Mouse (Mus musculus) hindbrain, embryonic 13.5 days (tissue): ENCODE data around the gene Lrrc10. TPM values are rescaled to one million over a fixed set of nuclear protein-coding genes. Genes with fewer than 3 reads are reported as not detected.

Source experiments
- ATAC-seq: fragments of 200-750 bp; cut with Nextera tagmentation; 2 replicates; pipeline ENCODE4 v1.8.0; 2017; ENCODE audit warnings: moderate TSS enrichment; ENCODE audit not compliant: low FRiP score
- H3K27ac ChIP-seq: fragments of 300-500 bp; sonication (generic); 2 replicates; pipeline ENCODE4 v1.5.1; 2015; ENCODE audit warnings: inconsistent platforms, mild to moderate bottlenecking, moderate library complexity
- H3K27me3 ChIP-seq: fragments of 300-500 bp; sonication (generic); 2 replicates; pipeline ENCODE4 v1.6.1; 2015; ENCODE audit warnings: mild to moderate bottlenecking, inconsistent platforms
- H3K36me3 ChIP-seq: fragments of 300-500 bp; sonication (generic); 2 replicates; pipeline ENCODE4 v1.6.1; 2015; ENCODE audit warnings: mild to moderate bottlenecking, inconsistent platforms
- H3K4me1 ChIP-seq: fragments of 300-500 bp; sonication (generic); replicated peaks from 2 replicates; pipeline ENCODE4 v1.6.1; 2015; ENCODE audit warnings: inconsistent platforms
- H3K4me2 ChIP-seq: fragments of 300-500 bp; sonication (generic); 2 replicates; pipeline ENCODE4 v1.6.1; 2015; ENCODE audit warnings: inconsistent platforms, mild to moderate bottlenecking, moderate library complexity
- H3K4me3 ChIP-seq: fragments of 300-500 bp; sonication (generic); 2 replicates; pipeline ENCODE4 v1.5.1; 2015; ENCODE audit warnings: mild to moderate bottlenecking, inconsistent platforms
- H3K9ac ChIP-seq: fragments of 300-500 bp; sonication (generic); 2 replicates; pipeline ENCODE4 v1.6.1; 2015; ENCODE audit warnings: mild to moderate bottlenecking, inconsistent platforms
- H3K9me3 ChIP-seq: fragments of 300-500 bp; sonication (generic); 2 replicates; pipeline ENCODE4 v1.6.1; 2016; ENCODE audit warnings: inconsistent platforms
- WGBS: fragments of 180-500 bp; shearing (Covaris S2); methylation state at CpG from one replicate; pipeline ENCODE4 v1.1.7; 2015; 5-methylcytosine and 5-hydroxymethylcytosine counted together
- polyA plus RNA-seq: library from polyadenylated mRNA; unstranded; fragments of >200 nt; fragmentation: Nextera tagmentation; extraction: Ambion mirVana; gene quantifications from 2 replicates; pipeline ENCODE4 v1.2.1, GENCODE M21; 2015

Gene Lrrc10
- polyA plus RNA-seq, 1 experiment from 2014 or later: not detected

GRCm38 (mm10) chr10:117055668-117056067 lies 10.5 kb downstream of the Lrrc10 start:
- H3K36me3 ChIP-seq: peaks cover 98% of the 10 kb centered on the region
- peaks cover 16% of the 10 kb centered on the region for H3K4me1 ChIP-seq
- H3K9me3 ChIP-seq: no peaks in the 10 kb centered on the region
- 95% methylated on average over 4 of the region's 4 CpGs for WGBS
- no peaks in the 10 kb centered on the region for H3K27me3 ChIP-seq
- no peak overlapping the region for H3K27ac ChIP-seq
- ATAC-seq: no peak
- H3K4me2 ChIP-seq: no peak overlapping the region
- no peak overlapping the region for H3K9ac ChIP-seq
- no peak overlapping the region for H3K4me3 ChIP-seq

GRCm38 (mm10) chr10:117062894-117063253 lies 17.7 kb downstream of the Lrrc10 start:
- peak overlapping the region; percentile 94 for H3K4me3 ChIP-seq
- peaks cover 22% of the 10 kb centered on the region for H3K4me1 ChIP-seq
- H3K27me3 ChIP-seq: no peaks in the 10 kb centered on the region
- ATAC-seq: peak; percentile 1; the same call in 1 of the 2 replicates
- H3K36me3 ChIP-seq: peaks cover 42% of the 10 kb centered on the region
- peak overlapping the region; percentile 72 for H3K4me2 ChIP-seq
- 4% methylated on average over 15 of the region's 15 CpGs for WGBS
- H3K9me3 ChIP-seq: no peaks in the 10 kb centered on the region
- peak overlapping the region; percentile 87 for H3K9ac ChIP-seq
- H3K27ac ChIP-seq: peak overlapping the region; percentile 91

GRCm38 (mm10) chr10:117063254-117064021 lies 18.3 kb downstream of the Lrrc10 start, which contains the start of gene Cct2:
TSS of gene Cct2 (minus strand) at chr10:117063814.
- under 1% methylated on average over 68 of the region's 68 CpGs for WGBS
- peak within 1 kb of the TSS; percentile 94 for H3K4me3 ChIP-seq
- H3K4me1 ChIP-seq: peaks cover 22% of the 10 kb centered on the region
- H3K4me2 ChIP-seq: peak within 1 kb of the TSS; percentile 72
- peak within 1 kb of the TSS; percentile 91 for H3K27ac ChIP-seq
- H3K9me3 ChIP-seq: no peaks in the 10 kb centered on the region
- H3K9ac ChIP-seq: peak within 1 kb of the TSS; percentile 87
- peak; percentile 95 for ATAC-seq
- H3K27me3 ChIP-seq: no peaks in the 10 kb centered on the region
- peaks cover 37% of the 10 kb centered on the region for H3K36me3 ChIP-seq

- peak; percentile 62 for ATAC-seq
- 9% methylated on average over 7 of the region's 7 CpGs for WGBS
These were observed 18.9 kb downstream of the Lrrc10 start for GRCm38 (mm10) chr10:117064076-117064475.

GRCm38 (mm10) chr10:117069109-117069508 lies 24.0 kb downstream of the Lrrc10 start:
- Histone ChIP-seq H3K9me3 (no peaks in the 10 kb centered on the region), H3K36me3 (peaks cover 34% of the 10 kb centered on the region), H3K9ac (no peak overlapping the region), H3K4me3 (no peak overlapping the region), H3K27ac (no peak overlapping the region), H3K4me2 (no peak overlapping the region), H3K27me3 (no peaks in the 10 kb centered on the region), H3K4me1 (no peaks in the 10 kb centered on the region)
- no peak for ATAC-seq
- WGBS: over 99% methylated on average over 3 of the region's 3 CpGs

More at GRCm38 (mm10) chr10:117064076-117064475, 18.9 kb downstream of the Lrrc10 start:
- Histone ChIP-seq H3K27ac (peak overlapping the region; percentile 86), H3K9me3 (no peaks in the 10 kb centered on the region), H3K4me1 (peaks cover 16% of the 10 kb centered on the region), H3K36me3 (peaks cover 31% of the 10 kb centered on the region), H3K4me3 (peak overlapping the region; percentile 94), H3K27me3 (no peaks in the 10 kb centered on the region), H3K4me2 (peak overlapping the region; percentile 72), H3K9ac (peak overlapping the region; percentile 58; the same call in 1 of the 2 replicates)

GRCm38 (mm10) chr10:117072191-117072888 lies 27.2 kb downstream of the Lrrc10 start:
- WGBS: 94% methylated on average over 18 of the region's 18 CpGs

GRCm38 (mm10) chr10:117073176-117073575 lies 28.0 kb downstream of the Lrrc10 start:
- Histone ChIP-seq H3K4me3 (no peak overlapping the region), H3K9me3 (no peaks in the 10 kb centered on the region), H3K9ac (no peak overlapping the region), H3K4me1 (no peaks in the 10 kb centered on the region), H3K4me2 (no peak overlapping the region), H3K27ac (no peak overlapping the region), H3K27me3 (no peaks in the 10 kb centered on the region), H3K36me3 (peaks cover 61% of the 10 kb centered on the region)
- 83% methylated on average over 7 of the region's 7 CpGs for WGBS
- no peak for ATAC-seq

More at GRCm38 (mm10) chr10:117072191-117072888, 27.2 kb downstream of the Lrrc10 start:
- peaks cover 56% of the 10 kb centered on the region for H3K36me3 ChIP-seq
- no peaks in the 10 kb centered on the region for H3K27me3 ChIP-seq
- no peak overlapping the region for H3K9ac ChIP-seq
- no peak overlapping the region for H3K4me3 ChIP-seq
- H3K4me1 ChIP-seq: no peaks in the 10 kb centered on the region
- H3K4me2 ChIP-seq: no peak overlapping the region
- ATAC-seq: no peak
- no peaks in the 10 kb centered on the region for H3K9me3 ChIP-seq
- no peak overlapping the region for H3K27ac ChIP-seq

- whole genome bisulfite sequencing: 73% methylated on average over 6 of the region's 6 CpGs
- peaks cover 63% of the 10 kb centered on the region for H3K36me3 ChIP-seq
- 0 out of 2 replicates have a peak, but pooled peaks have one; percentile 21 for ATAC-seq
- no peaks in the 10 kb centered on the region for H3K27me3 ChIP-seq
- no peaks in the 10 kb centered on the region for H3K4me1 ChIP-seq
- no peak overlapping the region for H3K4me2 ChIP-seq
- H3K9me3 ChIP-seq: no peaks in the 10 kb centered on the region
- no peak overlapping the region for H3K9ac ChIP-seq
- no peak overlapping the region for H3K4me3 ChIP-seq
- H3K27ac ChIP-seq: no peak overlapping the region
These were observed 33.1 kb downstream of the Lrrc10 start for GRCm38 (mm10) chr10:117078284-117078683.

- H3K9me3 ChIP-seq: no peaks in the 10 kb centered on the region
- H3K4me3 ChIP-seq: no peak overlapping the region
- H3K27ac ChIP-seq: no peak overlapping the region
- H3K4me1 ChIP-seq: no peaks in the 10 kb centered on the region
- no peak overlapping the region for H3K4me2 ChIP-seq
- WGBS: 83% methylated on average over 4 of the region's 4 CpGs
- ATAC-seq: no peak
- no peaks in the 10 kb centered on the region for H3K27me3 ChIP-seq
- H3K9ac ChIP-seq: no peak overlapping the region
- H3K36me3 ChIP-seq: peaks cover 53% of the 10 kb centered on the region
These were observed 36.2 kb downstream of the Lrrc10 start for GRCm38 (mm10) chr10:117081326-117081725.

- Histone ChIP-seq H3K4me2 (no peak overlapping the region), H3K4me3 (no peak overlapping the region), H3K4me1 (no peaks in the 10 kb centered on the region), H3K9ac (no peak overlapping the region), H3K36me3 (peaks cover 47% of the 10 kb centered on the region), H3K27me3 (no peaks in the 10 kb centered on the region), H3K27ac (no peak overlapping the region), H3K9me3 (no peaks in the 10 kb centered on the region)
- no peak for ATAC-seq
- 84% methylated on average over 2 of the region's 2 CpGs for WGBS
These were observed 36.8 kb downstream of the Lrrc10 start for GRCm38 (mm10) chr10:117081914-117082359.

GRCm38 (mm10) chr10:117089628-117090027 lies 44.5 kb downstream of the Lrrc10 start:
- WGBS: 82% methylated on average over 4 of the region's 4 CpGs
- peaks cover 2% of the 10 kb centered on the region for H3K36me3 ChIP-seq

More at GRCm38 (mm10) chr10:117089628-117090027, 44.5 kb downstream of the Lrrc10 start:
- Histone ChIP-seq H3K9me3 (no peaks in the 10 kb centered on the region), H3K4me1 (peaks cover 12% of the 10 kb centered on the region), H3K4me2 (no peak overlapping the region), H3K27me3 (no peaks in the 10 kb centered on the region), H3K4me3 (no peak overlapping the region), H3K9ac (no peak overlapping the region), H3K27ac (no peak overlapping the region)
- ATAC-seq: no peak
